Comparison of ENCODE assay signal across 17 mouse cellular contexts in the genomic region with DNA sequence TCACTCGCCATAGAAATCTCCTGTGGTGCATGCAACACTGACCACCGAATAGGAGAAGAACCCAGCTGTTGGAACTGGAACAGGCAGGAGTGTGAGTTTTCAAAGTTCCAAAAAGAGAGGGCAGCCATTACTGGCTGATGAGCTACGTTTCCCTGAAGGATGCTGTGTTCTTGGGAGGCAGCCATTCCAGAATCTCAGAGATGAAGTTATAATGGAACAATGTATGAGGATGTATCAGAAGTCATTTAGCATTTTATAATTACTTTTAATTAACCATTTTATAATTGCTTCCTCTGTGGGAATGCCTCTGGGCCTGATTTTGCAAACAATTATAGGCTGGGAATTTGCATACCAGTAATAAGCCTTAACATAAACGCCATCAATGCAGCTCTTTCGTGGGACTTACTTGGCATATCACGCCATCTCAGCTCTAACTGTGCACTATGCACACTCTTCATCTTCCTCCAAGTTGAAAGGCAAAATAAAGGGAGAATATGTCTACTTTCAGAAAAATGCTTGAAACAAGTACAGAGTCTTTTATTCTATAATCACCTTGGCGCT.
DNase-seq lines count a peak whose midpoint lies in the region; ATAC-seq lines count a peak whose summit lies in the region.
"Had no signal": no experiment of that assay in that cellular context is flagged by ENCODE, and none has a peak within 500 bp of the region (broad histone marks: within the 10 kb centered on the region; RNA-seq: fewer than 3 reads in every experiment).

No protein-coding gene starts in this region.

- H3K9ac ChIP-seq in hindbrain, embryonic 15.5 days: no peak overlapping the region
- no peak overlapping the region for H3K9ac ChIP-seq in hindbrain, embryonic 12.5 days
- no peak overlapping the region for H3K9ac ChIP-seq in neural tube, embryonic 13.5 days
- H3K9ac ChIP-seq in neural tube, embryonic 14.5 days (replicated peaks; ENCODE audit: low read depth, low read length): no peak overlapping the region
- H3K9ac ChIP-seq: embryonic facial prominence, embryonic 12.5 days; forebrain, postnatal 0 days; heart, embryonic 12.5 days; intestine, embryonic 15.5 days had no signal

- no peaks in the 10 kb centered on the region for H3K27me3 ChIP-seq in hindbrain, embryonic 15.5 days
- H3K27me3 ChIP-seq in hindbrain, embryonic 12.5 days: no peaks in the 10 kb centered on the region
- no peaks in the 10 kb centered on the region for H3K27me3 ChIP-seq in neural tube, embryonic 13.5 days
- H3K27me3 ChIP-seq in neural tube, embryonic 14.5 days (ENCODE audit: control insufficient read depth, insufficient read depth, low read length): no peaks in the 10 kb centered on the region
- H3K27me3 ChIP-seq: embryonic facial prominence, embryonic 12.5 days; heart, embryonic 12.5 days; intestine, embryonic 15.5 days had no signal

- no peaks in the 10 kb centered on the region for H3K36me3 ChIP-seq in hindbrain, embryonic 15.5 days
- no peaks in the 10 kb centered on the region for H3K36me3 ChIP-seq in hindbrain, embryonic 12.5 days
- H3K36me3 ChIP-seq in neural tube, embryonic 13.5 days: no peaks in the 10 kb centered on the region
- no peaks in the 10 kb centered on the region for H3K36me3 ChIP-seq in neural tube, embryonic 14.5 days (ENCODE audit: control insufficient read depth, insufficient read depth, low read length)
- H3K36me3 ChIP-seq: embryonic facial prominence, embryonic 12.5 days; heart, embryonic 12.5 days; intestine, embryonic 15.5 days had no signal

- H3K27ac ChIP-seq in hindbrain, embryonic 15.5 days (replicated peaks): no peak overlapping the region
- H3K27ac ChIP-seq in hindbrain, embryonic 12.5 days: no peak overlapping the region
- no peak overlapping the region for H3K27ac ChIP-seq in neural tube, embryonic 13.5 days (replicated peaks)
- no peak overlapping the region for H3K27ac ChIP-seq in neural tube, embryonic 14.5 days (ENCODE audit: low read depth, low read length)
- H3K27ac ChIP-seq: embryonic facial prominence, embryonic 12.5 days; gastrocnemius, adult 2 months; intestine, embryonic 15.5 days had no signal

- WGBS in hindbrain, embryonic 15.5 days: 62% methylated on average over 7 of the region's 7 CpGs
- 72% methylated on average over 7 of the region's 7 CpGs for WGBS in hindbrain, embryonic 12.5 days
- WGBS in neural tube, embryonic 13.5 days: 64% methylated on average over 7 of the region's 7 CpGs
- WGBS in neural tube, embryonic 14.5 days: 59% methylated on average over 7 of the region's 7 CpGs

- no peak for DNase-seq in neural tube, embryonic 10.5 days (ENCODE audit: extremely low spot score, low spot score)
- no peak for DNase-seq in cerebellum, adult 9-11 months
- DNase-seq: adrenal gland, adult 2 months; adrenal gland, postnatal 25 days; cerebellum, adult 2 months; cerebellum, postnatal 14 days; embryo, embryonic 11 days; forebrain, postnatal 0 days; gastrocnemius, adult 2 months; gastrocnemius, postnatal 25 days had no signal

- H3K4me3 ChIP-seq in hindbrain, embryonic 15.5 days: no peak overlapping the region
- no peak overlapping the region for H3K4me3 ChIP-seq in hindbrain, embryonic 12.5 days
- no peak overlapping the region for H3K4me3 ChIP-seq in neural tube, embryonic 13.5 days
- H3K4me3 ChIP-seq in neural tube, embryonic 14.5 days (ENCODE audit: low read depth, low read length): no peak overlapping the region
- H3K4me3 ChIP-seq: embryonic facial prominence, embryonic 12.5 days; gastrocnemius, adult 2 months; heart, embryonic 12.5 days; intestine, embryonic 15.5 days had no signal

- ATAC-seq in hindbrain, embryonic 15.5 days (ENCODE audit: low FRiP score, low read depth): peak; percentile 54; the same call in 1 of the 2 replicates
- ATAC-seq in hindbrain, embryonic 12.5 days (ENCODE audit: low FRiP score): no peak
- ATAC-seq in neural tube, embryonic 13.5 days (ENCODE audit: low read depth): peak; percentile 84
- ATAC-seq in neural tube, embryonic 14.5 days (ENCODE audit: low read depth): peak; percentile 79
- ATAC-seq: forebrain, postnatal 0 days; intestine, embryonic 15.5 days had no signal

- H3K4me1 ChIP-seq in hindbrain, embryonic 15.5 days (replicated peaks): 0 out of 2 replicates have a peak, but pooled peaks cover 4% of the 10 kb centered on the region
- H3K4me1 ChIP-seq in hindbrain, embryonic 12.5 days: no peaks in the 10 kb centered on the region
- H3K4me1 ChIP-seq in neural tube, embryonic 13.5 days (replicated peaks): 0 out of 2 replicates have a peak, but pooled peaks cover 10% of the 10 kb centered on the region
- H3K4me1 ChIP-seq in neural tube, embryonic 14.5 days (ENCODE audit: control insufficient read depth, insufficient read depth, low read length): no peaks in the 10 kb centered on the region
- H3K4me1 ChIP-seq: embryonic facial prominence, embryonic 12.5 days; heart, embryonic 12.5 days; intestine, embryonic 15.5 days had no signal

- H3K4me2 ChIP-seq in hindbrain, embryonic 15.5 days: no peak overlapping the region
- no peak overlapping the region for H3K4me2 ChIP-seq in hindbrain, embryonic 12.5 days (replicated peaks)
- no peak overlapping the region for H3K4me2 ChIP-seq in neural tube, embryonic 13.5 days
- H3K4me2 ChIP-seq in neural tube, embryonic 14.5 days (ENCODE audit: low read depth, low read length): no peak overlapping the region
- H3K4me2 ChIP-seq: embryonic facial prominence, embryonic 12.5 days; heart, embryonic 12.5 days; intestine, embryonic 15.5 days had no signal

- H3K9me3 ChIP-seq in hindbrain, embryonic 15.5 days: no peaks in the 10 kb centered on the region
- no peaks in the 10 kb centered on the region for H3K9me3 ChIP-seq in hindbrain, embryonic 12.5 days (replicated peaks)
- no peaks in the 10 kb centered on the region for H3K9me3 ChIP-seq in neural tube, embryonic 13.5 days
- H3K9me3 ChIP-seq in neural tube, embryonic 14.5 days (ENCODE audit: control insufficient read depth, low read length): no peaks in the 10 kb centered on the region
- H3K9me3 ChIP-seq: embryonic facial prominence, embryonic 12.5 days; heart, embryonic 12.5 days; intestine, embryonic 15.5 days had no signal
